Mouse (Mus musculus) c-Kit-positive CD71-positive TER-119-positive erythroid progenitor cells, embryonic 14.5 days (primary cell): ENCODE results near the gene Pde10a.
A peak's percentile ranks its signal among the peaks of the same experiment; 100 is the strongest.

Experiments
- DNase-seq: peaks from one replicate; pipeline ENCODE4 v3.0.0-alpha.2; 2013; ENCODE audit warnings: low spot score

Gene Pde10a

DNA sequence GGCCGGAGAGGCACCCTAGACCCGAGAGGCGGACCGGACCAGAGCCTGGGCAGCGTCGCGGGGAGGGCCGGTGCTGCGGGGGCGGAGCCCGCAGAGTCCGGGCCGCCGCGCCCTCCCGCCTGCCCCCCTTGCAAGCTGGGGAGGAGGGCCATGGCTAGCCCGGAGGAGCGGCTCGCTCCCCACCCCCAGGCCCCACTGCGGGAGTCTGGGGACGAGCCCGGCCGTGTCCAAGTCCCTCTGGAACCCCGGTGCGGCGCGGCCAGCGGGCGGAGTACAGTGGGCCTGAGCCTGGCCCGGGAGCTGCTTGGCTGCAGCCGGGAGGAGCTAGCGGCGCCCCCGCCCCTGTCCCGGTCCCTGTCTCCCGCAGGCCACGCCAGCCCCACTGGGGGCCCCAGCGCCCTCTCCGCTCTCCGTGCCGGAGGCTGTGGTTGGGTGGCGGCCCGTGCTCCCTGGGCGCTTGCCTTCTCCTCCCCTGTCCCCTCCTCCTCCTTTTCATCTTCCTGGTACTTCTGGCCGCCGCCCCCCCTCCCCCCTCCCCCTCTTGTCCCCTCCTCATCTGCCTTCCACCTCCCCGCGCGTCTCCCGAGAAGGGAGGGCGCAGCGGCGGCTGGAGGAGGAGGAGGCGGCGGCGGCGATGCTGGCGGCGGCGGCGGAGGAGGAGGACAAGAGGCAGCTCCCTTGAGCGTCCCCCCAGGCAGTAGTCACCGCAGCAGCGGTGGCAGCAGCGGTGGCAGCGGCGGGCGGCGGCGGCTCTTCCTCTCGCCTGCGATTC, 276.1 kb downstream of the Pde10a start:
- DNase-seq, result no peak

DNA sequence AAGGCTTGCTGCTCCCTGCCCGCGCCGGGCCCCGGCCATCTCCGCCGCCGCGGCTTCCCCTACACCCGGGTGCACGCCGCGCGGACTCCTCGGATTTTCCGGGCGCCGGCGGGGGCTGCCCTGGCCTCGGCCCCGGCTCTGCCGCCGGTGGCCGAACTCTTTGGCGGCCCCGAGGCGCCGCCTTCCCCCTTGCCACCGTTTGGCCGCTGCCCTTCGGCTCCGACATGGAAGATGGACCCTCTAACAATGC, 276.6 kb downstream of the Pde10a start:
- no peak for DNase-seq

DNA sequence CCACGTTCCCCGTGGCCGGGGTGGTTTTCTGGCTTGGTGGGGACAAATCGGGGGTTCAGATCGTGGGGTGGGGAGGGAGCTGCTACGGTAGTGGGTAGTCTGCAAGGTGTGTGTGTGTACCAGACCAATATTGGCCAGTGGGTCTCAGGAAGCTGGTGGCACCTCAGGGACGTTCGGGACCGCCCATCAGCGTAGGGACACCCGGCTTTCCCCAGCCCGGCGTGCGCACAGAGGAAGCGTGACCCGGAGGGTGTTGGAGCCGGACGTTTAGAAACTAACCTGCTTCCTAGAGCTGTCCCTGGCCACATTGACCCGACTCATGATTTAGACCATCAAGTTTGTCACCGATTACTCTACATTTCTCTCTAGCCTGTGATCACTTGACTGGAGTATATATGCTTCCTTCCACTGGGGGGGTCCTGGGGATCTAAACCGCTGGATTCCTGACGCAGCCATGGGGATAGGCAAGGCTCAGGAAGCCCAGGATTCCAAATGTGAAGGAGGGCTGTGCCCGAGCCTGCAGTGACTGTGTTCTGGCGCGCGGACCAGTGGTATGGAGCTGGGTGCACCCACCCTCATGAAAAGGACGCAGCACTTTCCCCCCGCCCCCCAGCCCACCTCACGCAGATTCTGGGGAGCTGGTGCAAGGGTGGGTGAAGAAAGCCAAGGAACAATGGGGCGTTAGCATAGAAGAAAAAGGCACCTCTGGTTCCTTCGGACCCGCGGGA, 277.2 kb downstream of the Pde10a start:
- DNase-seq, result no peak

GRCm38 (mm10) chr17:8802889-8803799, 278.0 kb downstream of the Pde10a start:
- DNase-seq, result no peak

- peak; percentile 23 for DNase-seq
Observed at GRCm38 (mm10) chr17:8807345-8807744, 282.2 kb downstream of the Pde10a start.

DNA sequence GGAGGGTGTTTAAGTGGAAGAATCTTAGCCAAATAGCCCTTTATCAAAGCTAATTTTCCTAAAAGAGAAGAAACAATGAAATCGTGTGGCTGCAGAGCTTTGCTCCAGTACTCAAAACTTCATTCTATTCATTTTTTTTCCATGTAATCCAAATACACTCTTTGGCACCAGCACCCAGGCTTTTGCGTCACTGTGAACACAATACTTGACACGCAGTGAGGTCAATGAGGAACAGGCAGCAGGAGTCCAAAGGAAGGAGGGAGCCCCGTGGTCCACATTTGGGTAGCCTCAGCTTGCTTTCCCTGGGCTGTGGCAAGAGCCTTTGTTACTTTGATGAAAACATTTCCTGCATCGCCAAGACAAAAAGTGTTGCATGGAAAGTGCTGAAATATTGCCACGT, 284.6 kb downstream of the Pde10a start:
- no peak for DNase-seq

DNA sequence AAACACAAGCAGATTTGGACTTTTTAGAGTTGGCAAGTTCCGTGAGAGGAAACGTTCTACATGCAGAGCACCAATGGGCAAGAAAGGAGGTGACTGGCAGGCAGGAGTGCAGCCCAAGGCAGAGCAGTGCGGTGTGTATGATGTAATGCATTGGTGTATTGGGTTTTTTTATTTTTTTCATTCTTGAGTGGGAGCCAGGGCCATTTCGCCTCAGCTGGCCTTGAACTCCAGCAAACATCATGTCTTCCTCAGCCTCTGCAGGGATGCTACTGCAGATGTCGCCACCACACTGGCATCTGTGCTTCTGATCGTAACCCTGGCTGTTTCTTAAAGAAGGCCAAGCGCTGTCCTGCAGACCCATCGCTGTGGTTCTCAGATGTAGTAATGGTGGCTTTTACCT, 285.0 kb downstream of the Pde10a start:
- no peak for DNase-seq

DNA sequence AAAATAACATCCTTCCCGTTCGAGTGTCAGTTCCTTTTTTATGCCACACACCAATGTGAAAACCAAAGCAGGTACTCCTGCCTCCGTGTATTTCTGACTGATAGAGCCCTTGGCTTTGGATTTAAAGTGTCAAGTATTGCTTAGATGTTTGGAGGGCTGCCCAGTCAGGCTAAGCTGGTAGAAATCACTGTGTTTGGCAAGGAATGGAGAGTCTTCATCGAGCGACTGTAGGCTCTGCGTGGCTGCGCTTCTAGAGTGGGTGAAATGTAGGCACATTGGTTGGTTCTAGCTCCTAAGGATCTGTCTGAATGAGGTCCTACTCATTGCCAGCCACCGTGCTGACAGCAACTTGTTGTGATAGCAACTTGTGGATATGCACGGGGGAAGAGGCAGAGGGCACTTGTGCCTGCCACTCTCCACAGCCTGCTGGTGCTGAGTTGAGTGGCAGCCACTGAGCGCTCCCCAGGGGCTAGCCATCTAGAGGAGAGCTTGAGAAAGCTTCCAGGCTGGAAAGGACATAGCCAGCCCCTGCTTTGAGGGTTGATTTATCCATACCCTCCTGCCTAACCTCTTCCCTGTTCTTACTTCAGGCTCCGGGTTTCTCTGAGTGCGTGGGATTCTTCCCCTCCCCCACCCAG, 287.2 kb downstream of the Pde10a start:
- no peak for DNase-seq

DNA sequence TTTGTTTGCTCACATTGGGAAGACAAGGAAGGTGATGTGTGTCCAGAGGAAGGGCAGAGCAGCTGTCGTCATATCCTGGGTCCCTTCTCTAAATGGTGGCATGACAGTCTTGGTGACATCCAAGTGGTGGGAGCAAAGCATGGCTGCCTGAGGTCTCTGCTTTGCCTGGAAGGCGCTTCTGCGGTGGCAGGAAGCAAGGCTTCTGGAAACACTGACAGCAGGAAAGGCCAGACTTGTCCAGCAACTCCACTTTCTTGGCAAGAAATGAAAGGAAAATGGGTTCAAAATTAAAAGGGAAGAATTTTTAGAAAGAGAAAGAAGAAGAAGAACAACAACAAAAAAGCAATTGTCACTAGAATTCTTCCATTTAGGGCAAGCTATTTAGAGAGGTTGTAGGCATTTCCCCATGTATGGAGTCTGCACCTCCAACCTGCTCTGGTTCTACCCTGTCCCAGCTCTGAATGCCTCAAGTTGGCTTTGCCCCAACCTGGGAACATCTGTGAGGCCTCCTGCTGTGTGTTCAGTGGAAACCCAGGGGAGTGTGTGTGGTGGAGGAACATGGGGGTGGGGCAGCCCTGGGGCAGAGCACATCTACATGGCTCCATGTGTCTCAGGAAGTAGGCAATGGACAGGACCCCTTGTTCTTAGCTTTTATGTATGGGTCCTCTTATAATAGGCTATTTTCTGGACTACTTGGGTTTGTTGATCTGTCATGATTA, 288.8 kb downstream of the Pde10a start:
- DNase-seq, result no peak

DNA sequence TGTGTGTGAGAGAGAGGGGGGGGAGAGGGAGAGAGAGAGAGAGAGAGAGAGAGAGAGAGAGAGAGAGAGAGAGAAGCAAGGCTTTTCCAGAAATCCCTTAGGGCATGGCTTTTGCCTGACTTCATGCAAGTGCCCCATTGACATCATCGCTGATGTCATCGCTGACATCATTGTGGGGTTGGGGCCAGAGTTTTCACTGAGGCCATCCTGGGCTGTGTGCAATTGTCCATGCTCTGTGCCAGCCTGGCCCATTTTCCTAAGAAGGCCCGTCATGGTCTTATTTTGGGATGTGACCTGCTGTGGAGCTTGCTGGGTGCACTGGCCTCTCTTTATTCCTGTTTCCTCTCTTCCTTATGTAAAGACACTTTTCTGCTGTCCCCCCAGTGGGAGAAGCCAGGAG, 290.2 kb downstream of the Pde10a start:
- DNase-seq, result no peak

DNA sequence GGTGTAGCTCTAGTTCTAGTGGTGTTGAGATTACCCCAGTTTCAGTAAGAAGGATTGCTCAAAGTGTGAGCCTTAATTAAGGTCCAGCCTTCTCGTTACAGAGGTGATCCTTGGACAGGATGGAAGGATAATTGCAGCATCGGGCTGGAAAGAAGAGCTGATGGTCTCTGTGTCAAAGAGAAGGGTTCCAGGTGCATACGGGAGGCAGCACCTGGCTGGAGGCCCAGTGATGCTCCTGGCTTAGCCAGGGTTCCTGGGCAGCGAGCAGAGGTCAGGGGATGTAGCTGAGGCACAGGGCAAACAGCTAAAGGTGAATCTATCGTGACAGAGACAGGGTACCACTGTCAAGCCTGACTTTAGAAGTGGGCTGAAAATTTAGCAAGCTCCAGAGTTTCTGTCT, 290.7 kb downstream of the Pde10a start:
- no peak for DNase-seq

DNA sequence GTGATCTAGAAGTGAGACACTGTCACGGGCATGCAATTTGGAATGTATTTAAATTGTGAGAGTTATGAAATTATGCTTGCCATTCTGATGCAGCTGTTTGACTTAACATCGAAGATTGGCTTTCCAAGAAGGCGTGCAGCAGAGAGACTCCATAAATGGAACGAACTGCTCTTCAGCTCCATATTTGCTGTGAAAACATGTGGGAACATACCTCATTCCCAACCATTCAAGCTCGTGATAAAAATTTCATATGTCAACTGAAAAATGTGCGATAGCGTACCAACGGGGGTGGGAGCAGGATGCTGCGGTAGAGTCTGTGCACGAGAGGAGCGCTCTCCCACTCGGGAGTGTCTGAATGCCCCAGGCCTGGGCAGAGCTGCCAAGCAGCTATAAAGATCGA, 293.5 kb downstream of the Pde10a start:
- no peak for DNase-seq

- no peak for DNase-seq
Observed at GRCm38 (mm10) chr17:8823548-8823947, 298.4 kb downstream of the Pde10a start.

DNA sequence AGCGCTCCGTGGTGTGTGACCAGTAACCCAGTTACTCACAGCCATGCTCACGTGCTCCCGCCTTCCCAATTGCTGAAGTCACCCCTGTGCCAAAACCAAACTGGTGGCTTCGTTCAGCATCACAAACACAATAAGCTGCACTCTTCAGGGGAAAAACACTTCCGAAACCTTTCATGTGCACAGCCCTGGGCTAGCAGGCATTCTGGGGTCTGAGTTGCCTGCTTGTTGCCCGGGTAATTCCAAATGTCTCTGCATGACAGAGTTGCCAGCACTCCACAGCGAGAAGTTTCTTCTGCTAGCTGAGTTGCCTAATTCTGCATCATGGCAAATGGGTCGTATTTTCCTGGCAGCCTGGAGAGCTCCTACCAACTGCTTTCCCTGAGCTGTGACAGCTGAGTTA, 302.0 kb downstream of the Pde10a start:
- DNase-seq, result no peak

GRCm38 (mm10) chr17:8831001-8831400, 305.8 kb downstream of the Pde10a start:
- no peak for DNase-seq

DNA sequence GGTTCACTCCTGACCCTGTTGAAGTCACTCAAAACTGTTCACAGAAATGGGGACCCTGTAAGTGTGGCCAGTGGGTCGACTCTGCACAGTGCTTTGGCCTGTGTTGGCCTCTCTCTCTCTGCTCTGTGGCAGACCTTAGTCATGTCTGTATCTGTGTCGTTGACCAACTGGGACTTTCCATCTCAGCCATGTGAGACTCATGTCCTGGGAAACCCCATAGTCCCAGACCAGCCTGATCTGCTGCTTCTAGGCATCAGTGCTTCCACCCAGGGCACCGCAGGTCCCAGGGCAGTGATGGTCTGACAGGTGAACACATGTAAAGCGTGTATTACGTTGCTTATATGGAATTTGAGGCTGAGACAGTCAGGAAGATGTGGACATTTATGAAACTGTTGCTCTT, 311.1 kb downstream of the Pde10a start:
- DNase-seq, result no peak

GRCm38 (mm10) chr17:8838252-8838651, 313.1 kb downstream of the Pde10a start:
- no peak for DNase-seq

GRCm38 (mm10) chr17:8839237-8840011, 314.3 kb downstream of the Pde10a start:
- DNase-seq, result no peak

GRCm38 (mm10) chr17:8841094-8841493, 315.9 kb downstream of the Pde10a start:
- no peak for DNase-seq

DNA sequence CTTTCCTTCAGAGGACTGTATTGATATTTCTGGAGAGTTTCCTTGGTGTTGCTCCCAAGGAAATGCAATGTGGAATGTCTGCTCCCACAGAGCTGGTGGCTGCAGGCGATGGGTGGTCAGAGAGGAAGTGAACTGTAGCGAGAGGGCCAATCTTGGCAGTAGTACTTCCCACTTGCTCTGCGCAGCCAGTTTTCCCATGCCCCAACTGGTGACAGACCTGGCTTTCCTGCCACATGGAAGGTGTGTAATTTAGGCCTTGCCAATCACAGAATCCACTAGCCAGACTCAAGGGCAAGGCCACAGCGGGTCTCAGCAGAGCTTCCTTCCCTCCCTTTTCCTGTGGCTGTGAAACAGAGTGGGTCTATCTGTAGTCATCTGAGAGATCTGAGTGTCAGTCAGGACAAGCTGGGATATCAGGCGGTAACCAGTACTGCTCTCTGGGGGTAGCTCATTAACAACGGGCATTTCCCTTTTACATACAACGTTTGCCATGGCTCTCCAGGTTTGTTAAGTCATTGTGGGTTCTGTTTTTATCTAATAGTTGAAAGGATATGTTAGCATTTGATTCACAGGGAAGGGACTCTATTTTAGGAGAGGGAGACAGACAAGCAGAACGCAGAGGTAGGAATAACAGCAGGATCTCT, 316.8 kb downstream of the Pde10a start:
- DNase-seq, result no peak
